Mouse (Mus musculus) megakaryocyte, embryonic 14.5 days (primary cell): ENCODE measurements at regions not wholly inside any gene's neighbourhood (a gene's known extent, or its start where the extent isn't known, plus 50 kb on each side); places are given as distances from the start of the nearest gene placed in this dataset.

Experiments used
- H3K27me3 ChIP-seq: replicated peaks from 2 replicates; pipeline ENCODE3; 2012; ENCODE audit warnings: inconsistent platforms
- H3K36me3 ChIP-seq: replicated peaks from 2 replicates; pipeline ENCODE3; 2012; ENCODE audit warnings: low read length, inconsistent platforms, mixed read lengths
- H3K4me1 ChIP-seq: 2 replicates; pipeline ENCODE4 v1.6.1; 2012; ENCODE audit warnings: inconsistent platforms
- H3K4me3 ChIP-seq: replicated peaks from 2 replicates; pipeline ENCODE3; 2012; ENCODE audit warnings: moderate library complexity, mild to moderate bottlenecking, inconsistent platforms
- H3K9me3 ChIP-seq: 2 replicates; pipeline ENCODE4 v1.6.1; 2012; ENCODE audit warnings: inconsistent platforms
- FLI1 ChIP-seq: IDR thresholded peaks from 2 replicates; pipeline ENCODE4 v1.6.1; 2012; ENCODE audit warnings: low read length, inconsistent platforms, mixed read lengths
- GATA1 ChIP-seq: IDR thresholded peaks from 3 replicates; pipeline ENCODE4 v1.6.1; 2012; ENCODE audit warnings: mixed read lengths, low read length, inconsistent platforms, borderline replicate concordance

DNA sequence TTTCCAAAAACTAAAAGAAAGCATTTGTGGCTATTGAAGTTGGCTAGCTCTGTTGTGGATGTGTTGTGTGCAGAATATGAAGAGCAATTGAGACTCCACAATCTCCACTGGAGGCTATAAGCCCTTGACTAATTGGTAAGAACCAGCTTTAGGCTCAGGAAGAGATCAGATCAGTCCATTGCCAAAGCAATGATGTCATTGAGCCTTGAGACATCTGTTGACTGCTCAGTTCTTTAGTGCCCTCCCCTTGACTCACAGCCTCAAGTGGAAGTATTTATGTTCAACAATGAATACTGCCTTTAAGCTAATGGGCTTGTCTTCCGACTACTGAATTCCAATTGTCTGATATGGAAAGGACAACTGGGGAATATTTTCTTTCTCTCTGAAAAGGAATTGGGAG, 2090.6 kb downstream of the 4930444P10Rik start:
- H3K4me3 ChIP-seq, result no peak overlapping the region
- H3K4me1 ChIP-seq, result no peaks in the 10 kb centered on the region
- no peaks in the 10 kb centered on the region for H3K27me3 ChIP-seq
- H3K36me3 ChIP-seq, result no peaks in the 10 kb centered on the region
- H3K9me3 ChIP-seq, result peaks cover under 1% of the 10 kb centered on the region; the same call in 1 of the 2 replicates
- TF ChIP-seq FLI1 (no peak), GATA1 (no peak)

DNA sequence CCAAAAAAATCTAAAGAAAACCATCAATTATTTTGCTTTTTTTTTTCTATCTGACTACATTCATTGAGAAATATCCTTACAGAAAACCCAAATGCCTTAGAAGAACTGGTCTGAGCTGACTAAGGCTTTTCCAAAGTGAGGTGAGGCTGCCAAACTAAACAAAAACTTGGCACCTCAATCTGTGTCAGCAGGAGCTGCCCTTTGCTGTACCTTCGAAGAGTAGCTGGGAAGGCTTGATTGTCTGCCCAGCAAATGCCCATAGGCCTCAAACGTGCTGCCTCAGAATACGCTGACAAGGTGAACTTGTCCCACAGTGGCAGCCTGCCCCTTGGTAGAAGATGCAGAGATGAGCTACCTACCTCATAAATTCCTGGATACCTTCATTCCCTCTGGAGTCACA, 2091.7 kb downstream of the 4930444P10Rik start:
- TF ChIP-seq GATA1, result no peak
- TF ChIP-seq FLI1, result no peak
- Histone ChIP-seq H3K4me1 (no peaks in the 10 kb centered on the region), H3K36me3 (no peaks in the 10 kb centered on the region), H3K4me3 (no peak overlapping the region), H3K9me3 (peaks cover 3% of the 10 kb centered on the region; the same call in 1 of the 2 replicates), H3K27me3 (no peaks in the 10 kb centered on the region)

DNA sequence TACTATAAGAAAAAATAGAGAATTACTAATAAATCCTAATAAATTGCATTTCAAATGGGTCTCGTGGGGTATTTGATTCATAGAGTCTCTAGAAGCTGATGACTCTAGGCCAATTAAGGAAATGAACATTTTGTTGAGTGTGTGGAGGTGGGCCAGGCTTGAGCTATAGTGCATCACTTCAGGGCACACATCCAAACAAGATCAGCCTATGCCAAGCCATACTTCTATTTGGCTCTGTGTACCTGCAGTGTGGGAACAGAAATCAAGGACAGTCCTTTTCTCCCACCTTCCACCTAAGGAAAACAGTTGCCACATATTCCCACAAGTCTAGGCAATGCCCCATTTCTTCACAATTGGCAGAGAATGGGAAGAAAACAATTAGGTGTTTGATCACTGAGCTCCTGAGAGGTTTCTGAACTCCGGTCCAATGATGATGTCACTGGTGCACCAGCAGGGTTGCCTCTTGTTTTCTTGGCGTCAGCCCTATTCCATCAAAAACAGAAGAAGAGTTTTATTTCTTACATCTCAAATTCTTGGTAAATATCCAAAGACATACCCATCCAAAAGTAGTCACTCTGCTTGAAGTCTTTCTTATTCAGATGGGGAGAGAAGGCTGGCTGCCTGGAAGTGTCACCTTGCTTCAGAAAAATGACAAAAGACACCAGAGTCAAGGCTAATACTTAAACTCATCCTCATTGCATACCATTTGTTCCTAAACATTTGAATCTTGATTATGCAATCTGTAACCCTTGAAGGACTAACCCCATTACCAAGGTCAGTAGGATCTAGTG, 2092.3 kb downstream of the 4930444P10Rik start:
- no peak for TF ChIP-seq GATA1
- Histone ChIP-seq H3K36me3 (no peaks in the 10 kb centered on the region), H3K9me3 (peaks cover 3% of the 10 kb centered on the region; the same call in 1 of the 2 replicates), H3K4me3 (no peak overlapping the region), H3K4me1 (no peaks in the 10 kb centered on the region), H3K27me3 (no peaks in the 10 kb centered on the region)

DNA sequence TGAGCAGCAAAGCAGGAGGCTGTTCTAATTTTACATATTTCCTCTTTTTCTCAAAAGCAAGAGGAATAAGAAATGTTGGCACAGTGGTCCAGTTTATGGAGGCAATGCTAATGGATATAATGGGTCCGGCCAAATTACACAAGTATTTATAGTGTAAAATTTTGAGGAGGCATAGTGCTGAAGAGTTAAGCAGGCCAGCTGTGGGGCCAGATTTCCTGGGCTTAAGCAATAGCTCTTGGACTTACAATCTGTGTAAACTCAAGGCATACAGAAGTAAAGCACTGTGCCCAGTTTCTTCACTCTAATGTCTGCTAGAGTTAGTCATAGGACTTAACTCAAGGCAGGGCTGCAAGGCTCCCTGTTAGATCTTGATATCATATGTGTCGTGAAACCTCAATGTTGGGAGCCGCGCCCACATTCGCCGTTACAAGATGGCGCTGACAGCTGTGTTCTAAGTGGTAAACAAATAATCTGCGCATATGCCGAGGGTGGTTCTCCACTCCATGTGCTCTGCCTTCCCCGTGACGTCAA, 2094.9 kb downstream of the 4930444P10Rik start:
- H3K27me3 ChIP-seq, result no peaks in the 10 kb centered on the region
- H3K4me1 ChIP-seq, result no peaks in the 10 kb centered on the region
- no peak for TF ChIP-seq FLI1
- no peak for TF ChIP-seq GATA1
- H3K9me3 ChIP-seq, result peaks cover 3% of the 10 kb centered on the region; the same call in 1 of the 2 replicates
- H3K4me3 ChIP-seq, result no peak overlapping the region
- H3K36me3 ChIP-seq, result no peaks in the 10 kb centered on the region

DNA sequence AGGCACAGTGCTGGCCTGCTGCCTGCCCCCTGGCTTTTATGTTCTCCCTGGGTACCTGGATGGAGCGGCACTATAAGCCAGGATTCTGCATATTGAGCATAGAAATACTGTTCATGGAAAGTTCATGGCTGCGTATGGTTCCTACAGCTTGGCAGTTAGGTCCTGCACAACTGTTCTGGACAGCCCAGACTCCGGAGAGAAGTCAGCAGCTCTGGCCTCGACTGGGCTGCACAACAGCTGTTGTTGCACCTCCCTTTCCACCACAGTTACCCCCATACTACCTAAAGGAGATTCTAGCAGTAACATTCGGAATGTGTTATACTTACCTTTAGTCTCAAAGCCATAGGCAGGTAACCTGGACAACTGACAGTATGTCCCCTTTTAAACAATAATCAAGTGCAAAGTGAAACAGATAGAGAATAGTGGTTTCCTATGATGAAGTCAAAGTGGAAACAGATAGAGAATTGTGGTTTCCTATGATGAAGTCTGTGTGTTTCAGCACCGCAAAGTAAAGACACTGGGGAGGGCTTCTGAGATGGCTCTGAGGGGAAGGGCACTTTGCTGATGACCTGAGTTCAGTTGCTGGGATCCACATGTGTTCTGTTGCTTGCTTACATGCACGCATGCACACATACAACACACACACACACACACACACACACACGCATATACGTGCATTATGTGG, 2099.2 kb downstream of the 4930444P10Rik start:
- H3K4me3 ChIP-seq, result no peak overlapping the region
- no peaks in the 10 kb centered on the region for H3K4me1 ChIP-seq
- no peaks in the 10 kb centered on the region for H3K27me3 ChIP-seq
- no peak for TF ChIP-seq FLI1
- peaks cover 3% of the 10 kb centered on the region; the same call in 1 of the 2 replicates for H3K9me3 ChIP-seq
- no peaks in the 10 kb centered on the region for H3K36me3 ChIP-seq

DNA sequence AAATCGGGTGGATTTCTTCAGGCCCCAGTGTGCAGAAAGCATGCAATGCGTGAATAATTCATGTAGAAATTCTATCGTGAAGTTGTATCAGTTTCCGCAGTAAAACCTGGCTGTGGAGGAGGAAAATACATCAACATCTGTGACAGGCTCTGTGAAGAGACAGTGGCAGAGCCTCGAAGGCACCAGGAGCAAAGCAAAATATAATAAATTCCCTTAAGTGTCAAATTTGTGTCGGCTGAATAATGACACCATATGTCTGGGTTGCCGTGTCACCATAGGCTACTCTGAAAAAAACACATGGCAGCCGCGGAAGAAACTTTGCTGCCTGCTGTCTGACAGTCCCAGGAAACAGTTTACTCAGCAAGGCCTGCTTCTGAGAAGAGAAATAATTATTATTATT, 2100.1 kb downstream of the 4930444P10Rik start:
- Histone ChIP-seq H3K27me3 (no peaks in the 10 kb centered on the region), H3K4me1 (no peaks in the 10 kb centered on the region), H3K36me3 (no peaks in the 10 kb centered on the region), H3K9me3 (peaks cover 3% of the 10 kb centered on the region; the same call in 1 of the 2 replicates), H3K4me3 (no peak overlapping the region)
- no peak for TF ChIP-seq FLI1
- TF ChIP-seq GATA1, result no peak

DNA sequence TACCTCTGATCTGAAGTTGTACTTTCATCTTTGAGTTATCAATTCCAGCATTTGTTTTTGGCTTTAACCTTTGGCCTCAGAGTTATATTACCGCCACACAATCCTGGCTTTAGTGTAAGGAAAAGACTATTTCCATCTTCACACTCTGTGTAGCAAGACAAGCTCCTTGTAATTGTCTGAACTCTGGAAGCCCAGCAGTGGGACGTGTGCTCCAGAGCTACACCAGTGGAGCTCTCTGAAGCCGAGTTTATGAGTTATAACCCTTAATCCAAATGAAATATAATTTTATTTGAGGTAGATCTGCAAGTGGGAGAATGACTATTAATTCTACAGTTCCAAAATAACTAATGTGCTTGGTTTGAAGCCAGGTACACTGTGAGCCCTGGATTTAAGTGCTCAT, 2103.8 kb downstream of the 4930444P10Rik start:
- Histone ChIP-seq H3K36me3 (no peaks in the 10 kb centered on the region), H3K27me3 (no peaks in the 10 kb centered on the region), H3K4me1 (no peaks in the 10 kb centered on the region), H3K9me3 (no peaks in the 10 kb centered on the region; the same call in 1 of the 2 replicates), H3K4me3 (no peak overlapping the region)
- TF ChIP-seq FLI1 (no peak), GATA1 (no peak)

DNA sequence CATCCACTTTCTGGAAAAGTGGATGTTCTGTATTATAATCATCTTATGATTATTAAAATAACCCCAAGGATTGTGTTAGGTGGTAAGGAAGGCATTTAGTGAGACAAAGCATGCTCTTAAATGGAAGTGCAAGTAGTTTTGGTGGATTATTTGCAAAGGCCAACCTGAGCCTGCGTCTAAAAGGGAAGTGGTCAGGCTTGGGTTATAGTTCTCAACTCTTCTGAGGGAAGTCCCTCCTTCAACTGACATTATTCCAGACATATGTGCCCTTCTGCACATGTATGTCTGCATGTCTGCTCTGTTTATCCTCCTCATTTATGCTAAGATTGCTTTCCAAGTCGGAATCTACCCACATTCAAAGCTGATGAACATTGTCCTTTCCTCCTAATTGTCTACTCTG, 2108.3 kb downstream of the 4930444P10Rik start:
- H3K4me3 ChIP-seq, result no peak overlapping the region
- no peaks in the 10 kb centered on the region for H3K27me3 ChIP-seq
- H3K36me3 ChIP-seq, result no peaks in the 10 kb centered on the region
- H3K9me3 ChIP-seq, result no peaks in the 10 kb centered on the region
- TF ChIP-seq GATA1, result no peak
- no peak for TF ChIP-seq FLI1
- no peaks in the 10 kb centered on the region for H3K4me1 ChIP-seq

DNA sequence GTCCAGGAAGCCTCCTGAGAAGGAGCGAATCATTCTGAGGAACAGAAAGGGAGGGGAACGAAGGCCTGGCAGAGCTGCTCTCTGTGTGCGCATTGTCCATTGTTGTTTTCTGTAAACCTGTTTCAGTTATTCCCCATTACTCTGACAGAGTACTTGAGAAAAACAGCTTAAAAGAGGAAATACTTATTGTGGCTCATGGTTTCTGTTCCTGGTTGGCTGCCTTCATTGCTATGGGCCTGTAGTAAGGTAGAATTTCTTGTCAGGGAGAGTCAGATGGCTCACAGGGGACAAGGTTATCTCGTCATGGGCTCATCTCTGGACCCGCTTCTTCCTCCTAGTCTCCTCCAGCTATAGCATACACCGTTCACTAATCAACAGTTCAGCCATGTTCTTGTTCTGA, 2112.9 kb downstream of the 4930444P10Rik start:
- Histone ChIP-seq H3K27me3 (no peaks in the 10 kb centered on the region), H3K4me3 (no peak overlapping the region), H3K36me3 (no peaks in the 10 kb centered on the region), H3K9me3 (no peaks in the 10 kb centered on the region), H3K4me1 (no peaks in the 10 kb centered on the region)
- TF ChIP-seq FLI1 (no peak), GATA1 (no peak)

DNA sequence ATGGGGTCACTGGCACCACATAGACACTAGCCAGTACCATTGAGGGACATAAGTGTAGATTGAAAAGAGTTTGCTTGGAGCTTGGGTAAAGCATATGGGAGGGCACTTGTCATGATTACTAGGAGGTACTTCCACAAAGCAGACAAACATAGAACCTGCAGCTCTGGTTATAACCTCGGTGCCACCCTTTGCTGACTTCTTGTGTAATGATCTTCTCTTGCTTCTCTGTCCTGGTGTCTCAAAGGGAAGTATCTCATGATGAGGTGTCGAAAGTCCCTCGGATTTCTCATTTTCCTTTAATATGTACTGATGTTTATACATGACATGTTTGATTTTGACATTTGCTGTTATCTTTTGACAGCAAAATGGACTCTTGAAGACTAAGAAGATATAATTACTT, 2114.5 kb downstream of the 4930444P10Rik start:
- H3K9me3 ChIP-seq, result no peaks in the 10 kb centered on the region
- no peaks in the 10 kb centered on the region for H3K36me3 ChIP-seq
- no peaks in the 10 kb centered on the region for H3K27me3 ChIP-seq
- no peaks in the 10 kb centered on the region for H3K4me1 ChIP-seq
- H3K4me3 ChIP-seq, result no peak overlapping the region
- TF ChIP-seq FLI1, result no peak
- no peak for TF ChIP-seq GATA1
